Mouse (Mus musculus): ENCODE data around the gene P4hb.
A peak's percentile ranks its signal among the peaks of the same experiment; 100 is the strongest.

Gene P4hb

GRCm38 (mm10) chr11:120572752-120573584 is at the start of gene P4hb:
Gene P4hb (minus strand): TSS chr11:120573253.
- DNase-seq (ENCODE audit: low read depth, low spot score) = peak; percentile 98

DNA sequence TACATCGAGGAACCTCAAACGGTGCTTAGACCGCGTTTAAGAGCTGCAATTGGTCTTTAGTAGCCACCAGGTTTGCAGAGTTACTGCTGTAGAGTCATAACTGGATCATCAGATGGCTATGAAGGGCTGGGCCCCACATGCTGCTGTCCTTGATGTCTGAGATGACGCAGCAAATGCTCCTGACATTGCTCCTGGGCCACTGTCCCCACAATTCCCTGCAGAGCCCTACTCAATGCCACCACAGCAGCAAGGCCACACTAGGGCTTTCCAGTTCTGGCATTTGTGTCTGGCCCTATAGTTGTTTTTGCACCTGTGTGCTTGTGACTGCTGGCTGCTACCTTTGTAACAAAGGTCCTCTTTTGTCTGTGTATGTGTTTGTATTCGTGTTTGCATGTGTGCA is 49.8 kb upstream of the P4hb start:
- no peak for DNase-seq (ENCODE audit: low read depth, low spot score)

GRCm38 (mm10) chr11:120620195-120620594 is 47.1 kb upstream of the P4hb start:
- no peak for DNase-seq (ENCODE audit: low read depth, low spot score)

DNA sequence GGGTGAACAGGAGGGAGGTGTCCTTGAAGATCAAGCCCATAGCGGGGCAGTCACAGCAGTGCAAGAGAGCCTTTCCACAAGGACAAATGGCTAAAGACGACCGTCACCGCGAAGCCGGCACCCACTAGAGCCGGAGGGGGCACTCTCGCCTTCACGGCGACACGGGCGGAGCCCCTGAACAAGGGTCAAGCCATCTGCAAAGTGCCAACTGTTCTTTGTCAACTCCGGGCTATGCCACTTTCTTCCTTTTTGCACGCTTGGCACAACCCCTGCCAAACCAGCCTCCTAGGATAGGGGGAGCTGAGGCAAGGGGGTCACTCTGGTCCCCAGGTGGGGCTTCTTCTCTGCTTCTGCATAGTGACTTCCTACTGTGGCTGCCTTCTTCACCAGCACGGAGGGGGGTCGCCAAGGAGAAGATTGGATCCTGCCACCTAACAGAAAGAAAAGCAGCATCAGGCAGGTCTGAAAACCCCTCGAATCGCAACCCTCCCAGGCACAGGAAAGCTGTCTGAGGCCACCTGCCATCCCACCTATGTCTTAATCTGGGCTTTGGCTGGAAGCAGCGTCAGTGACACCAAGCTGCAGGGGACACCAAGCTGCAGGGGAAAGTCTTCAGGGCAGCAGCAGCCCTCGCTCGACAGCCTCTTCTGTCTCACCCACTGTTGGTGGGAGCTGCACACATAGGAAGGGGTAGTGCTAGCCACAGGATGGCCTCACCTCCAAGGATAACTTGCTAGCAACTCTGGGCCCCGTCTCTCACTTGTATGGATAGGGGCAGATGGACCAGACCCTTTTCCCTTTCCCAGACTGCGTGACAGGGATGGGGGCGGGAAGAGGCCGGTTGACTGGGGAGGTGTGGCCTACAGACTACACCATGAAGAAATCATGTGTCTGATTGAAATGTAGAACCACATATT is 45.8 kb upstream of the P4hb start:
- no peak for DNase-seq (ENCODE audit: low read depth, low spot score)

DNA sequence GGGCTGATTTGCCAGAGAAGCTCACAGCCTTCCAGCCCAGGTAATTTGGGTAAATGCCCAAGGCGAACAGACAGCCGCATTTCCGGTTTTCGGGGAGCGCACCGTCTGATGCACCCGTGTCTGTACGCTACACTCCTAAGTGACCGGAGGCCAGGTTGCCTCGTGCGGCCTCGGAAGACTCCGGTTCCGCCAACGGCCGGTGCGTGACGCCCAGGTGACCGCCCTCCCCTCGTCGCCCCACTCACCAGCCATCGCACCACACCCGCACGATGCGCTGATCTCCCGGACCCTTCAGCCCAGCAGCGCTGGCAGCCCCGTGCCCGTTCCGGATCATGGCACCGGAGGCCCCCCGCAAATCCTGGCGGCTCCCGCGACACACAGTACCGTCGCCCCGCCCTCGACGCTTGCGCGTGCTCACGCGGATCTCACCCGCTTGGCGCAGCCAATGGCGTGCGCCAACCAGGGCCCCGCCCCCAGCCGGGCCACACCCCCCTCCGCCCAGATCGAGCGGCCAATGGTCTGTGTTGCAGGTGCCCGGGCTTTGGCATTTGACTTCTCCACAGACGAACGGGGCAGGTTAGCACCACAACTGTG is 44.6 kb upstream of the P4hb start, which contains the start of gene Pcyt2:
Gene Pcyt2 (minus strand): TSS at position 418 of the 594 bp plus-strand sequence.
- peak; percentile 95 for DNase-seq (ENCODE audit: low read depth, low spot score)

GRCm38 (mm10) chr11:120616617-120617294 is 43.7 kb upstream of the P4hb start:
- DNase-seq (ENCODE audit: low read depth, low spot score) = no peak

- no peak for DNase-seq (ENCODE audit: low read depth, low spot score)
Observed at GRCm38 (mm10) chr11:120615606-120616203, 42.7 kb upstream of the P4hb start.

GRCm38 (mm10) chr11:120615167-120615566 is 42.1 kb upstream of the P4hb start:
- DNase-seq (ENCODE audit: low read depth, low spot score) = no peak

DNA sequence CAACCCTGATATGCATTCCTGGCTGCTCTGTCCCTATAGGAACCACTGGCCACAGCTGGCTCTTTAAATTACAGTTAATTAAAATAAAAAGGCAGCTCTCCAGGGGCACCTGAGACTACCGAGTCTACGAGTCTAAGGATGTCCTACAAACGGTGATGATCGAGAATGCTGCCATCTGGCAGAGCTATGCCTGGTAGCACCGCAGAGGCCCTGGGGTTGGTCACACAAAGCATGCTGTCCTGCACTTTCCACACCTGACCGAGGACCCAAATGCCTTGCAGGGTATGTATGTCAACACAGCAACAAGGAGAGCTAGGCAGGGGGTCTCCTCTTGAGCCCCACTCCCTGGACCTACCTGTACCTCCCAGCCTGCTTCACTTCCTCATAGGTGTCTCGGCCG is 40.9 kb upstream of the P4hb start:
- DNase-seq (ENCODE audit: low read depth, low spot score) = no peak

- no peak for DNase-seq (ENCODE audit: low read depth, low spot score)
Observed at GRCm38 (mm10) chr11:120613481-120613972, 40.5 kb upstream of the P4hb start.

DNA sequence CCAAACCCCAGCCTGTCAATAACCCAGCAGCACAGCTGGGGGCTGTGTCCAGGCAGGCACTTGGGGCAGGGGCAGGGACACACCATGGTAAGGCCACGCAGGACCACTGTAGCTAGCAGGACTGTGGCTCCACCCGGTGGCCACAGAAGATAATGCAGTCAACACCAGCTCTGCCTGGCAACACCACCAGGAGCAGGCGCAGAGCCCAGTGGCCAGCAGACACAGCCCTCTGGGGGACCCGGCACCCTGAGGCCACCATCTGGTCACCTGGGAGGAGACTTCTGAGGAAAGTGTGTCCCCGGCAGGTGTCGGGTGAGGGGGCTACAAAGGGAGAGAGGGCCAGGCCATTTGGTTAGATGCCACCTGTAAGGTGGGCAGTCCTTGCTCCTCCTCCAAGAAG is 39.7 kb upstream of the P4hb start:
- peak; percentile 87 for DNase-seq (ENCODE audit: low read depth, low spot score)

DNA sequence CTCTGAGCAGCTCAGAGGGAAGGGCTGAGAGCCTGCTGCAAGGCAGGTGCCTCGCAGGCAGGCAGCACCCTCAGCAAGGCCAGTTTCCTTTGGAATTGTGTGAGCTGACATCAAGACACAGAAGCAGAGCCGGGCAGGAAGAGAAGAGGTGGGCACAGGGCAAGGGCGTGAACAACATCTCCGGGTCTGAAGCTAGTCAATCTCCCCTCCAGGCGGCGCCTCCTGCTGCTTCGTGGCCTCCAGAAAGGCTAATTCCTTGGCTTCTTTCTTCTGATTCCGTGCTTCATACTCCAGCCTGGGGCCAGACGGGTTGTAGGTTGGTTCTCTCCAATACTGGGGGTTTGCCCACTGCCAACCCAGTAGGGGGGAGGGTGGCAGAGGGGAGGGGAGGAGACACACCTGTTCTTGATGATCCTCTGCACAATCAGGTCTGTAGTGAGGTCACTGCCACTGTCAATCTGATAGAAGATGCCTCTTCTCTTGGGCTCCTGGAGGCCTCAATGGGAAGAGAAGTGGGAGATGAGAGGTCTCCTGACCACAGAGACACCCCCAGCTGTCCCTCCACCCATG is 37.5 kb upstream of the P4hb start:
- DNase-seq (ENCODE audit: low read depth, low spot score) = no peak

DNA sequence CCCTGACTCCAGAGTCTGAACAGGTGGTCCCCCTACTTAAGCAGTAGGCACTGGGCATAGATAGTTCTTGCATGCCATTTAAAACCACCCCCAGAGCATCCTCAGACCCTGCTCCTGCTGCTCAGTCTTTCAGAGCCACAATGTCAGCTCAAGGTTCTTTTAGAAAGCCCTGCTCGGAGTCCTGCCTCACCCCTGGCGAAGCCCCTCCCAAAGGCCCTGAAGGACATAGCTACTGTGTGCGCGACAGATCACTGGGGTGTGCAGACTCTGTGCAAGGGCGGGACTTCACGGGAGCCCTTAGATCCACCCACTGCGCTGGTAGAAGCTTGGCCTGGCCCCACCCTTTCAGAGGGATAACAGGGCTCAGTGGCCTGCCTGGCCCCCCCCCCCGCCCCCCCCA is 36.2 kb upstream of the P4hb start:
- no peak for DNase-seq (ENCODE audit: low read depth, low spot score)

- DNase-seq (ENCODE audit: low read depth, low spot score) = no peak
Observed at GRCm38 (mm10) chr11:120608241-120609034, 35.4 kb upstream of the P4hb start, which contains the start of gene Npb. Gene Npb (plus strand): TSS chr11:120608477.

- DNase-seq (ENCODE audit: low read depth, low spot score) = no peak
Observed at GRCm38 (mm10) chr11:120606764-120607163, 33.7 kb upstream of the P4hb start.

DNA sequence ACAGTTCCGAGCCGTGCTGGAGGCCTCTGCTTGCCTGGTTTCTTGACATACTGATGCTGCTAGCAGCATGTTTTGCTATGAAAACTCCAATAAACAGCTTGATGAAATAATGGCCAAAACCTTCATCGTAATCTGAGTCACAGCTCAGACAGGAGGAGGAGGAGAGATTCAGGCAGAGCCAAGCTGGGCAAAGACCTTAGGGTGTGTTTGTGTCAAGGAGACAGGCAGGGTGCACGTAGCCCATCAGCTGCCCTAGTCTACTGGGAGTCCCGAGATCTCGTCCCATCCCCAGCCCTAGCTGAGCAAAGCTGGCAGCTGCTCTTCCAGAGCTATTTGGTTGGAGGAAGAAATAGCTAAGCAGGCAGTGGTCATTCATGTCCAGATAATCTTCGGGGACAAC is 32.6 kb upstream of the P4hb start:
- no peak for DNase-seq (ENCODE audit: low read depth, low spot score)

- no peak for DNase-seq (ENCODE audit: low read depth, low spot score)
Observed at GRCm38 (mm10) chr11:120603545-120603944, 30.5 kb upstream of the P4hb start.

- DNase-seq (ENCODE audit: low read depth, low spot score) = peak; percentile 68
Observed at GRCm38 (mm10) chr11:120600716-120601115, 27.7 kb upstream of the P4hb start.

- DNase-seq (ENCODE audit: low read depth, low spot score) = no peak
Observed at GRCm38 (mm10) chr11:120598990-120599549, 26.0 kb upstream of the P4hb start.

Data from CD4-positive, CD25-positive, alpha-beta regulatory T cell, adult 2 months (primary cell).